Mouse (Mus musculus) olfactory bulb, adult 2 months (tissue): ENCODE measurements at regions not wholly inside any gene's neighbourhood (a gene's known extent, or its start where the extent isn't known, plus 50 kb on each side); places are given as distances from the start of the nearest gene placed in this dataset.

Experiments used
- H3K27ac ChIP-seq: fragments of 200-500 bp; 2 replicates; pipeline ENCODE4 v1.5.1; 2012; ENCODE audit warnings: low read depth, low read length; ENCODE audit not compliant: insufficient read depth
- H3K4me1 ChIP-seq: fragments of 200-500 bp; 2 replicates; pipeline ENCODE4 v1.6.1; 2012; ENCODE audit warnings: low read length; ENCODE audit not compliant: control insufficient read depth, insufficient read depth
- H3K4me3 ChIP-seq: fragments of 200-500 bp; 2 replicates; pipeline ENCODE4 v1.5.1; 2012; ENCODE audit warnings: mild to moderate bottlenecking, low read depth, low read length, moderate library complexity; ENCODE audit not compliant: insufficient read depth
- POLR2A ChIP-seq: fragments of 200-500 bp; IDR thresholded peaks from 2 replicates; pipeline ENCODE4 v1.6.1; 2012; ENCODE audit warnings: mild to moderate bottlenecking, low read depth, low read length, moderate library complexity; ENCODE audit not compliant: insufficient read depth
- WGBS: fragments of 180-500 bp; shearing (Covaris S2); methylation state at CpG from one replicate; pipeline ENCODE4 v1.1.7; 2018; 5-methylcytosine and 5-hydroxymethylcytosine counted together

GRCm38 (mm10) chrX:166640258-166640657 lies 54.7 kb upstream of the Egfl6 start:
- 77% methylated on average over 1 of the region's 1 CpGs for WGBS
- Histone ChIP-seq H3K4me1 (no peaks in the 10 kb centered on the region), H3K4me3 (no peak overlapping the region), H3K27ac (no peak overlapping the region)
- TF ChIP-seq POLR2A: no peak
